Mouse (Mus musculus) telencephalon, adult 2 months (tissue): ENCODE data around the gene Krt84.
A peak's percentile ranks its signal among the peaks of the same experiment; 100 is the strongest.

Experiments
- DNase-seq: peaks from one replicate; pipeline ENCODE4 v3.0.0-alpha.2; 2011; ENCODE audit warnings: low read depth, low spot score

The Krt84 gene

DNA sequence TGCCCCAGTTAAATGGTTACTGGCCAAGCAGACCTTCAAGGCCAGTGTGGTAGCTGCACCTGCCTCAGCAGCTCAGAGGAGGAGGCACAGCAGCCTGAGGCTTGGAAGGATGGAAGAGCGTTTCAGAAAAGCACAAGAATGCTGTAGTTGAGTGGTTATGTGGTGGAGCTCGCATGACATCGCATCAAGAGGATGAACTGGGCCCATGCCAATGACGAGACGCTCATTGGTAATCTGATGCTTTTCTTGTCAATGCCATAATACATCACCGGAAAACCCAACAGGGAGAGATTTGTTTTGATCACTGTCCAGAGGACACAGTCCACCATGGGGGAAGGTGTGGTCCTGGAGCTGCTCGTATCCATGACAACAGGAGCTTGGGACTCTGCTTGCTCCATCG, 37.4 kb downstream of the Krt84 start:
- DNase-seq: no peak

DNA sequence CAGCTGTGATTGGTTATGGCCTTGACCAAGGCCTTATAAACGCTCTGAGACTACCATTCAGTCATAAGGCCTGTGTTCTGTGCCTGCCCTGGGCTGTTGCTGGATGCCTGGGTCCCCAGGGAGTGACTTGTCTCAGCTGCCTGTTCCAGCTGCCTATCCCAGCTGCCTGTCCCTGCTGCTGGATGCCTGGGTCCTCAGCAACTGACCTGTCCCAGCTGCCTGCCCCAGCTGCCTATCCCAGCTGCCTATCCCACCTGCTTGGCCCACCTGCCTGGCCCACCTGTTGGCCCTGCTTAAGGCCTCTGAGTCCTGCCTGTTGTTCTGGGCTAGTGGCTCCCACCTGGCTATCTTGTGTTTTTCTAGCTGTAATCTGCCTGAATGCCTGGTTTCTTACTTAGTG, 38.4 kb downstream of the Krt84 start:
- no peak for DNase-seq

DNA sequence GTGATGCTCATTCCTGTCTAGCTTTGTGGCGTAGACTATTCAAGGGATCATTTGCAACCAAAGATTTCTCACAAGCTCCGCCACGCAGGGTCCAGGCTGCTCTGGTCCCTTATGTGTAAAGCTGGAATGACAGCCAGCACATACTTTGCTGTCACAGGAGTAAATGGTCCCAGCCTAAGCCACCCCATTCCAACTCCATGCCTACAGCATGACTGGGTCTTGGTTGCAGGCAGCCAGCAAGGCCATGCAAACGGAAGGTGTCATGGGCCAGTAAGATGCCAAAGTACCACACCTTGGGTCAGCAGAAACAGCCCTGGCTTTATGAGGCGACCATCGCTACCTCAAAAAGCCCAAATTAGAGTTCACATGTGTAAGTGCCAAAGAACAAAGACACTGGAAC, 38.9 kb downstream of the Krt84 start:
- no peak for DNase-seq

DNA sequence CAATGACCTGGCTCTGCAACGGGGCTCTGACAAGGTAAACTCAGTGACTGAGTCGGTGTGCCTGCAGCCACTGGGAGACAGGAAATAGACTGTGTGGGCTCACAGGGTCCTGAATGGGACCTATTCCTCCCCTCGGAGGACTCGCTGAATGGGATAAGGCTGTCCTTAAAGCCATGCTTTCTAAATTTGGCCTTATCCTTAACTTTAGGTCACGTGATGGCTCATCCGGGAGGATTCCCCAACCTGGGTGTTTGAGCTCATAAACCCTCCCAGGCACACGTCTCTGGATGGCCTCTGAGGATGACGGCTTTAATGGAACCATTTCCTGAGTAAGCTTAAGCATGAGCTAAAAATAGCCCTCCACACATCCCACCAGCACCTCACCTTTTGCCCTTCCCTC, 39.9 kb downstream of the Krt84 start:
- no peak for DNase-seq

DNA sequence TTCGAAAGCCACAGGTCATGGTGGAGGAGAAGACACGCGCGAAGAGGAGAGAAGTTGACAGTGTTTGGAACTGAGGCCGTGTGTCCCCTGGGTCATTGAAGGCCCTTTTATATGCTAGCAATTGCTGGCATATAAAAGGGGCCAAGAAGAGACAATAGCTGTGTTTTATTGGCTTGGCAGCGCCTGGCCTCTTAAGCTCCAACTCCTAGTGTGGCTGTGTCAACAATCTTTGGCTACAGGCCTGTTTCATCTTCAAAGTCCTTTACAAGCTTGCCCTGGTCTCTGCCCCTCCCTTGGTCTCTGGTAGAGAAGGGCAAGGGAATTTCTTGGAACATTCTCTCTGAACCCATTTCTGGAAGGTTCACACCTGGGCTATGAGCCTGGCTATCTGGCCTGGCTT, 41.2 kb downstream of the Krt84 start, which contains the start of gene Krt83:
Gene Krt83 (minus strand): TSS at position 82 of the 400 bp plus-strand sequence.
- DNase-seq: no peak

DNA sequence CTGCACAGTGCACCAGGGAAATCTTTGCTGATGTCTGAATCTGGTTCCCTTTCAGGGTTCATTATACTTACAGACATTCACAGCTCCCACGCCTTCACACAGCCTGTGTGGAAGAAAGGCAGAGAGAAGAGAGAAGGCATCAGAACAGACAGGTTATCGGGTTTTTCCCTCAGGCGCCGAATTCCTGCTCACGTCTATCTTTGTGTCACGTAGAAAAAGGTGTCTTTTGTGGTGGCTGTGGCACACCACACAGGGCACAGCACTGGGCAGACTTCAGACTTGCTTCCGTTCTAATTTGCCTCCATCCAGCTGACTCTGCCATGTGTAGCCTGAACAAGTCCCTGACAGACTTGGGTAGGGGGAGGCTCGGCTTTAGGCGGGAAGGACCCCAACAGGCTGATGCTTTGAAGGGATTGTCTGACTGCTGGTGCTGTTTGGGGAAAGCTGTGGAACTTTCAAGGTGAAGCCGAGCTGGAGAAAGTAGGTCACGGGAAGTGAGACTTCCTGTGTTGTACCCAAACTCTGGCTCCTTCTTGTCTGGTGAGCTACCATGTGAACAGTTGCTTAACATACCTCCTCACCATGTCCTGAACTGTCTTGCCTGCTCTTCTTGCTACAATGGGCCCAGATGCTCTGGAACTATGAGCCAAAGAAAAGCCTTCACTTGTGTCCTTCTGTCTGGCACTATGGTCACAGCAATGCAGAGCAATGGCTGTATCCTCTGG, 46.5 kb downstream of the Krt84 start:
- peak; percentile 43 for DNase-seq

DNA sequence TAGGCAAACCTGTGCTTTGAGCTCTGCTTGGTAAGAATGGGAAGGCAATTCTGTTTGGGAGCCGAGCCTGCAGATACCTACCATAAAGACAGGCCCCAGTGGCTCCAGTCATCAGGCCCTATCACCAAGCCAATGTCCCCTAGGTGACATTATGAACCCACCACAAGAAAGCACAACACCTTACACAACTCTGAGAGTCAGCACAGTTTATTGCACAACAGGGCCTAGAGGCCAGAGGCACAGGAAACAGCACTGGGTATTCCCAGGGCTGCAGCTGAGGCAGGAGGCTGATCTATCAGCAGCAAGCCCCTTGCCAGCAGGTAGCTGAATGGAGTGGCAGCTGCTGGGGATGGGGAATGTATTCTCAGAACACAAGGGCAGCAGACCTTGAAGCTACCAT, 47.7 kb downstream of the Krt84 start:
- DNase-seq: no peak

DNA sequence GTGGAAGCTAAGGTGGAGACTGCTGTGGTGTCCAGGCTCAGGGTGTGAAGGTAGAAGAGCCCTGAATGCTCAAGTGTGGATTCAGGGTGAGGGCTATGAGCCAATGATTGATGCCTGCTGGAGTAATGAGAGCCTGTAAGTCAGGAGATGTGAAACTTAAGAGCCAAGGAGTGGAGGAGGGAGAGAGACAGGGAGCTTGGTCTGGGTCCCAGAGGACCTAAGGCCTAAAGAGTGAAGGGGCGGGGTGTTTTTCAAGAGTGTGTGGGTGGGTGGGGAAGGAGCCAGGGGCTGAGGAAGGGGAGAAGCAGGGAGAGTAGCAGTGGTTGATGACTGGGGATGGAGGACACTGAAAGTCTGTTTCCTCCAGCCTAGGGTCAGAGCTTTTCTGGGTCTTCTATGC, 49.0 kb downstream of the Krt84 start:
- no peak for DNase-seq

DNA sequence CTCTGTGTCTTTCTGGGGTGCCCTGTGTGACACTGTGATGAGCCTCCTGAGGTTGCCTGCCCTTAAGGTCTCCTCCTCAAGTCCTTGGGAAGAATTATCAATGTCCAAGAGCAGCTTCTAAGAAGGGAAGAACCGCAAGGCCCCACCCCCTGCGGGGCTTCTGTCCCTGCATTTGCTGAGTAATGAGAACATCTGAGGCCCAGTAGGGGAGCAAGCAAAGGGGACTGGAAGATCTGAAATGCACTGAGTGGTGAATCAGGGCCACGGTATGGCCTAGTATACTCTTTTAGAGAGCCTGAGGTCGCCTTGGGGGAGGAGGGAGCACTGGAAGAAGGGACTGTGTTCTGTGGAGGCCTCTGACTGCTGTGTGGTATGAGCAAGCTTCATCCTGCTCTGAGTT, 50.6 kb downstream of the Krt84 start:
- DNase-seq: no peak

DNA sequence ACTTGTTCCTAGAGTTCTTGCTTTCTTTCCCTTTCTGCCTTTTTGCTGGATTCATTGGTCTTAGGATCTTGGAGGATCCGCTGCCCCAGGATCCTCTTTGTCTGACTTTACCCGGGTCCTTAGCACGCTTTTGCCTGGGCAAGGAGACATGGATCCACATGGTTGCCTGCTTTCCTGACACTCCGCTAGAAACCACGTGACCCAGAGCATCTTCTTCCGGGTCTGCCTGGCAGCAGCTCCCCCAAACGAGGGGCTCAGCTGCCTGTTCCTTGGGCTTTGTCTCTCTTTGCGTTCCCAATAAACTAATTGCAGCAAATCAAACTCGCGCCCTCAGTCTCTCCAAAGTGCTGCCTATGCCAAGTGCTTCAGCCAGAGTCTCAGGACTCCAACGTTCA, 53.0 kb downstream of the Krt84 start:
- DNase-seq: no peak

DNA sequence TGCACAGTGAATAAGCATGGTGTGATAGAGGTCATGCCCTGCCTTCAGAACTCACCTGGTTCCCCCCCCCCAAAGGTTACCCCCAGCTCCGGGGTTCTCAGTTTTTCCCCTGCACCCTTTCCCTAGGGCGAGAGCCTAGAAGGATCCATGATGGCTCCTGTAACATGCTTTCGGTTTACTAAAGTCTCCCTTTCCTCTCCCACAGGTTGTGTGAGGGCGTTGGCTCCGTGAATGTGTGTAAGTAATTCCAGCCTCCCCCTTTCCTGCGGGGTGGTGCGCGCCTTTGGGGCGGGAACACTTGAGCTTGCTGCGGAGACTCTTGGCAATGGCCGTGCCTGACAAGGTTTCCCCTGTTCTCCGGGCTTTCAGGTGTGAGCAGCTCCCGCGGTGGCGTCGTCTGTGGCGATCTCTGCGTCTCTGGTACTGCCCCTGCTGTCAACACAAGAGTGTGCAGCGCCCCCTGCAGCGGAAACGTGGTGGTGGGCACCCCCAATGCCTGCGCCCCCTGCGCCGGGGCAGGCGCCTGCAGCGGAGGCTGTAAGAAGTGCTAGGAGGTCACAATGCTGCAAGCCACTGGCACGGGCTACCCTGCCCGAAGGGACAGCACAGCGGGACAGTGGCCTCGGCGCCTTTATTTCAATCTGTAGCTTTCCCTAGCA, 53.5 kb downstream of the Krt84 start:
- no peak for DNase-seq
